Mouse (Mus musculus) layer of hippocampus, postnatal 14 days (tissue): ENCODE results near the gene Mocs1. TPM values are rescaled to one million over a fixed set of nuclear protein-coding genes. Genes with fewer than 3 reads are reported as not detected.

Experiments
- DNase-seq, 2 experiments: peaks; one replicate each; pipeline ENCODE4 v3.0.0; 2021 to 2022; ENCODE audit warnings: low spot score in 2 of 2, mixed read lengths in 1 of 2
- total RNA-seq, 2 experiments: library from RNA; stranded (reverse); gene quantifications; 2 replicates each; pipeline ENCODE4 v1.2.3; 2021

Mocs1 gene
- total RNA-seq, 2 experiments from 2014 or later: 14.5 to 18.9 TPM

DNA sequence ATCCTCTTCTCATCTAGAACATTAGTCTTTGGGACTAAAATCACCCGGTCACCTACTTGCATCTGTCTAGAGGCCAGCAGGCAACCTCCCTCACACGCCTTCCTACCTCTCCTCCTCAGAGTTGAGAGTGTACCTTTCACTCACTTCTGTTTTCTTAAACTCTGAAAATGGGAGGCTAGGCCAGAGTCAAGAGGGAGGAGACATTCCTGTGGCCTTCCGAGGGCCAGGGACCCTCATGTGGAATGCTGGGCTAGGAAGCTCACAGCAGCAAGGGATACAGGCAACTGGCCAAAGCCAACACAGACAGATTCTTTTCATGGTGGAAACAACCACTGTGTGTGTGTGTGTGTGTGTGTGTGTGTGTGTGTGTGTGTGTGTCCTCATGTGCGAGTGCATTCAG is 49.2 kb downstream of the Mocs1 start:
- no peak for DNase-seq

DNA sequence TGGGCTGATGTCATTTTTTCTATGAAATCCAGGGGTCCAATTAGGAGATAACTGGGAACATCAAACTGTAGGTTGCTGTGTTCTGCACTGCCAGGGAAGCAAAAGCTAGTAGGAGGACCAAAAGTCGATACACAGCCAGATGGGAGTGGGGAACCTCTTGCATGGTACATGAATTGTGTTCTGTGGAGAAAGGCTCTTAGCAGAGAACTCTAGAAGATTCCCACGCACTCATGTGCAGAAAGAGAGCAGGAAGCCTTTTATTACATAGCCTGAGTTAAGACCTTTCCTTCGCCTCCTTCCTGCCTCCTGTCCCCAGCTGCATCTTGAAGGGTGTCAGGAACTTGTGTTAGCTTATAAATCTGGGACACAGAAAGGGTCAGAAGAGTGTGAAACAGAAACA is 53.7 kb downstream of the Mocs1 start:
- DNase-seq: peak in 1 of 2 experiments; percentile 44

DNA sequence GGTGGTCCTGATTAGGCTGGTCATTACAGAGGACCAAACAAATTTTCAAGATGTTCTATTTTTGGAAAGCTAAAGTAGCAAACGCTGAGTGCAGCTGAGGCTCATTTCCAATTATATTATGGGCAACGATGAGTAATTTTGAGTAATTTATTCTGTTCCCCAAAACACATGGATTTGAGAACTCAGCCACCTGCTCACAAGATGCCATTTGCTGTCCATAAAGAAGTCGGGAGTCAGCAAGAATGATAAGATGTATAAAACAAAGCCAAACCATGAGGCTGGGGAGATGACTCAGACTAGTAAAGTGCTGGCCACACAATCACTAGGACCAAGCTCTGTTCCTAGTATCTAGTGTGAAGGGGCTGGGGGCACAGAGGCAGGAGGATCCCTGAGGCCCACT is 56.3 kb downstream of the Mocs1 start:
- DNase-seq: peak in 1 of 2 experiments; percentile 33

DNA sequence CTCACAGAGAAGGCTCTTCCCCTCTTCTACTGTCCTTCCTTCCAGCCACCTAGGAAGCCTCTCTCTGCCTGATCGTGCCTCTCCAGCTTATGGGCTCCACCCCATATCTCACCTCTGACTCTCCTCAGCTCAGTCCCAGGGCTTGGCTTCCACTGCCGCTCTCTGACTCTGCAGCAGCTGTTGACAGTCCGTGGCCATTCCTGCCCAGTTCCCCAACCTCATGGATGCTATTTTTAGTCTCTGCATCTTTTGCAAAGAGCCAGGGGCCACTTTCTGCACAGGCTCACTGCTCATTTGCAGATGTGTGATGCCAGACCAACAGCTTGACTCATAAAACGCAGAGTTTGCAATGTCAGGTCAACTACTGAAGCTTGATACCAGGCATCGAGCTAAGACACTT is 60.9 kb downstream of the Mocs1 start:
- no peak for DNase-seq

DNA sequence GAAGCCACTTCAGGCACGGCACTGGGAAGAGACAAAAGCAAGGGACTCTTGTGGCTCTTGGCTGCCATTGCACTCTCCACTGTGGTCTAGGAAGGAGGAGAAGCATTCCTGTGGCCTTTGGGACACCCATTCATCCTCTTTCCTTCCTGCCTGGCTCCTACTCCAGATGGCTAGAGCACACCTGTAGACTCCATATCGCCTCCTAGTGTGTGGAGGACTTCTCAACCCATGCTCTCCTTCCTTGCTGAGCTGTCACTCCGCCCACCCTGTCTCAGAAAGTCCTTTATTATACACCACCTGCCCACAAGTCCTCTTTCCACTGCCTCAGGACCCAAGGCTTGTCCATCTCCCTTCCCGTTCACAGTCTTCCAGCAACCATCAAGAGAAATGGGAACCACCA is 65.1 kb downstream of the Mocs1 start:
- no peak for DNase-seq

DNA sequence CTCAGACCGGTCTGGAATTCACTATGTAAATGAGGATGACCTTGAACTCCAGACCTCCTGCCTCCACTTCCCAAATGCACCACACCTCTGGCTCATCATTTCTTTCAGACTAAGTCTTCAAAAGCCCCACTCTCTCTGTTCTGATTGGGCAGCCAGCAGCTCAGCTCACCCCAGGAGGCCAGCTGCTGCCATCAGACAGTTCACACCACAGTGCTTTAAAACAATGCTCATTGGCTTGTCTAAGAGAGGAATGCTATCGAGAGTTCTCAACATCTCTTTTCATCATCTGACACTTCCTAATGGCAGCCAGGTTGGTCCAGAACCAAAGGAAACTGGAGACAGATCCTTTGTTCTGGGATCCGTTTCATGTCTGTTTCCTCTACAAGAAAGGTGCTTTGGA is 70.0 kb downstream of the Mocs1 start:
- no peak for DNase-seq

DNA sequence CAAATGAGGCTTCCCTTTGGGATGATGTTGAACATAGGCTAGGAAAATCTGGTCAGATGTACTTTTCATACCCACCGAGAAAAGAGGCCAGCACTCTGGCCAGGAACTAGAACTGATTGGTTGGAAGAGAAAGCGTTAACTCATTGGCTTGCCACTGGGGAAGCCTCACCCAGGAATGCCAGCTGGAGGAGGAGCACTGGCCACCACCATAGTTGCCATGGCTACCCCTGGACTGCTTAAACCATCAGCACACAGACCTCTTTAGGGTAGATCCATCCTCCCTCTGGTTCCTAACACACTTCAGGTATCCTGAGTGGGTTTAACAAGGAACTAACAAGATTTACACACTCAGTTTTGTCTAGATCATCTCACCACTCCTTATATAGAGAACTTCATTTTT is 71.5 kb downstream of the Mocs1 start:
- peak in 1 of 2 experiments; percentile 41 for DNase-seq

DNA sequence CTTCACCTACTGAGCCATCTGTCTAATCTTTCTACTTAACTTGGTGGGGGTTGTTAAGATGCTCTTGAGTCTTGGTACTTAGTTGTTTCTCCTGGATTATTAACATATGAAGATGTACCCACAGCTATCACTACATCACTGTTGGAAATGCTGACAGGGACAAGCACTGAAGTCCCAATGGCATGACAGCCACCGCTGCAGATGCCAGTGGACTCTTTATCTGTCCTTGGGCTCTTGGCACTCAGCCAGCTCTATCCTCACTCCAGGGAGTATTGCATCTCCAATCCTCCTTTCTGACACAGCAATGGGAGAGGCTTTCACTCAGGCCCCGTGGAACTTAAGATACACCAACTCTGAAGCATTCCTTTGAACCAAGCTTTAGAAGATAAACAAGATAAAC is 72.1 kb downstream of the Mocs1 start:
- DNase-seq: no peak

DNA sequence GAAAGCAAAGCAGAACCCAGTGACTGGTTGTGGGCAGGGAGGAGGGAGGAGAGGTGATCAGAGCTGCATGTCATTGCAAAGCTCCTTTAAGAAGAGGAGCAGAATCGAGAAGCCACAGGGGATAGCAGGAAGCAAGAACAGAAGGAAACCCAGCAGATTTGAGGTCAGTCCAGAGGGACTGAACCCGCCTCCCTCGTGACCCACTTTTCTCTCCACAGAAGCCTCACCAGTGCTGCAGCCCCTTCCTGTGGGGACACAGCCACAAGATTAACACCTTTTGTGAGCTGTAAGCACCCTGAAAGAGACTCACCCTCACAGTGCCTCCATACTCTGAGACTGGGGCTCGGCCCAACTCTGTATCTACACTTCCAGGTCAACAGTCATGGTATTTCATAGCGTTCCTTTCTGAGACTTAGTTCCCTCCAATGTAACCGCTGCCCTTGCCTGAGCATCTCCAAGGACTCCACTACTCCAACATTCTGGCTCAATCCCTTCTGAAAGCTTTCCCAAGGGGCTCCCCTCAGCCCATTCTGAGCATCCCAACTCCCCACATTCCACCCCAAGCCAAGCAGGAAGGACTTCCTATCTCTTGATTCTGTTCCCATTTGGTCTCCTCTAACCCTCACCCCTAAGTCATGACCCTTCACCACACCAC is 75.2 kb downstream of the Mocs1 start:
- DNase-seq: no peak

Other genes starting within 250 kb of the Mocs1 start
- 10 to 100 TPM; 62.8 to 73.6 TPM for gene Daam2, start 136.0 kb downstream of the Mocs1 start, total RNA-seq
- gene Kif6, start 186.8 kb downstream of the Mocs1 start, total RNA-seq: 1 to 10 TPM; 3.9 to 4.8 TPM